Mouse (Mus musculus) testis, adult 2 months (tissue): ENCODE results near the gene Bnipl.

Source experiments
- CTCF ChIP-seq: fragments of 200-500 bp; IDR thresholded peaks from 2 replicates; pipeline ENCODE4 v1.5.1; 2012; ENCODE audit warnings: low read depth, mild to moderate bottlenecking, inconsistent platforms, low read length, moderate library complexity; ENCODE audit not compliant: control insufficient read depth, insufficient read depth, insufficient replicate concordance
- POLR2A ChIP-seq: fragments of 200-500 bp; IDR thresholded peaks from 2 replicates; pipeline ENCODE4 v1.6.1; 2012; ENCODE audit warnings: low read depth, mild to moderate bottlenecking, inconsistent platforms, low read length, moderate library complexity; ENCODE audit not compliant: control insufficient read depth

DNA sequence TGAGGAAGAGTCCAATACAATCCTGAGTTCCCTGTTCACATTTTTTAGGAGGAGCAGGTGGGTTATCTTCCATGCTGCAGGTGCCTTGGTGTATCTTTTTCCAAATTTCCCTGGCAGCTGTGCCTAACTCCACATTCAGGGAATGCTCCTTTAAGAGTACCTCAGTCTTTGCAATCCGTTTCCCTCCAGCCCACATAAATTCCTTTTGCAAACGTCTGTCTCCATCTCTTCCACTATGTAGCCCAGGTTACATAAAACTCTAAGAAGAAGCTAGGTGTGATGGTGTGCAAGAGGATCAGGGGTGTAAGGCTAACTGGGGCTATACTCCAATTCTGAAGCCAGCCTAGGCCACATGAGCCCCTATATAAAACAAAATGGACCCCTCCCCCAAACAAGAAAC lies 7.9 kb downstream of the Bnipl start:
- TF ChIP-seq POLR2A (no peak), CTCF (no peak)
